Mouse (Mus musculus): ENCODE measurements at regions not wholly inside any gene's neighbourhood (a gene's known extent, or its start where the extent isn't known, plus 50 kb on each side); places are given as distances from the start of the nearest gene placed in this dataset.

DNA sequence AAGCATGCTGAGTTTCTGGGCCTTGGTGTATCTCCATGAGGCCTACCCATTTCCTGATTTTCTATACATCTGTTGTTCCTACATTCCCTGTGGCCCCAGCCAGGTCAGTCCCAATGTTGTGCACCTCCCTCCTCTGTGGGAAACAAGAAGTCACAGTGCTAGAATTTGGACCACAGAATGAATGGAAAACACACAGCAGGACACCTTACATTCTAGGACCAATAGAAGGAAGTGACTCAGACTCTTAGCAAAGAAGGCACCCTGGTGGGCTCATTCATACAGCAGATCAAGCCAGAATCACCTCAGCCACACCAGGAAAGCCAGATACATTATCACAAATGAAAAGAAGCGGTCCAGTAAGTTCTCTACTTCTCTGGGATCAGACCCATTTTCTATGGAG lies 394.2 kb upstream of the Hs6st1 start:
- TF ChIP-seq BHLHE40 (IDR thresholded peaks at IDR 0.05; ENCODE audit: borderline replicate concordance, low read depth, low read length) (no peak), USF2 (IDR thresholded peaks at IDR 0.05; ENCODE audit: borderline replicate concordance in 1 of 2, insufficient read depth in 1 of 2, low read depth in 1 of 2, low read length in 2 of 2) (no peak), TBP (IDR thresholded peaks at IDR 0.05; ENCODE audit: low read depth, low read length) (no peak), ZNF384 (IDR thresholded peaks at IDR 0.05; ENCODE audit: low read depth, low read length) (no peak), MAZ (IDR thresholded peaks at IDR 0.05; ENCODE audit: low read depth, low read length) (no peak), JUND (IDR thresholded peaks at IDR 0.05; ENCODE audit: low read depth, low read length) (no peak), POLR2A (IDR thresholded peaks at IDR 0.05; ENCODE audit: control insufficient read depth in 1 of 2, insufficient read depth in 1 of 2, low read depth in 1 of 2, low read length in 2 of 2, poor library complexity in 1 of 2) (no peak), MAFK (IDR thresholded peaks at IDR 0.05; ENCODE audit: borderline replicate concordance, low read depth, low read length) (no peak), CTCF (IDR thresholded peaks at IDR 0.05 in 2 of 3, conservative IDR thresholded peaks at IDR 0.05 in 1 of 3; ENCODE audit: control insufficient read depth in 1 of 3, insufficient read depth in 1 of 3, low read depth in 2 of 3, low read length in 3 of 3, poor library complexity in 1 of 3, severe bottlenecking in 1 of 3) (no peak), SMC3 (IDR thresholded peaks at IDR 0.05; ENCODE audit: low read depth, low read length) (no peak)
- H3K9me3 ChIP-seq (replicated peaks; ENCODE audit: insufficient read depth, low read length), result no peaks in the 10 kb centered on the region
- DNase-seq (ENCODE audit: low read depth, low spot score), result no peak
- no peaks in the 10 kb centered on the region for H3K36me3 ChIP-seq (ENCODE audit: control insufficient read depth in 1 of 2, insufficient read depth in 2 of 2, low read length in 2 of 2)
- H3K27me3 ChIP-seq (ENCODE audit: control insufficient read depth in 1 of 2, insufficient read depth in 2 of 2, low read length in 2 of 2), result no peaks in the 10 kb centered on the region
- H3K79me2 ChIP-seq (ENCODE audit: control insufficient read depth, insufficient read depth, low read length, poor library complexity), result no peaks in the 10 kb centered on the region
- H3K9ac ChIP-seq (ENCODE audit: control insufficient read depth, low read depth, low read length, poor library complexity, severe bottlenecking), result no peak overlapping the region
- no peak overlapping the region for H3K27ac ChIP-seq (ENCODE audit: control insufficient read depth, low read depth, low read length)
- H3K4me3 ChIP-seq (ENCODE audit: control insufficient read depth in 1 of 2, insufficient read depth in 1 of 2, low read depth in 2 of 2, low read length in 2 of 2), result no peak overlapping the region
- H3K4me1 ChIP-seq (ENCODE audit: control insufficient read depth in 1 of 2, insufficient read depth in 2 of 2, low read length in 2 of 2), result no peaks in the 10 kb centered on the region

DNA sequence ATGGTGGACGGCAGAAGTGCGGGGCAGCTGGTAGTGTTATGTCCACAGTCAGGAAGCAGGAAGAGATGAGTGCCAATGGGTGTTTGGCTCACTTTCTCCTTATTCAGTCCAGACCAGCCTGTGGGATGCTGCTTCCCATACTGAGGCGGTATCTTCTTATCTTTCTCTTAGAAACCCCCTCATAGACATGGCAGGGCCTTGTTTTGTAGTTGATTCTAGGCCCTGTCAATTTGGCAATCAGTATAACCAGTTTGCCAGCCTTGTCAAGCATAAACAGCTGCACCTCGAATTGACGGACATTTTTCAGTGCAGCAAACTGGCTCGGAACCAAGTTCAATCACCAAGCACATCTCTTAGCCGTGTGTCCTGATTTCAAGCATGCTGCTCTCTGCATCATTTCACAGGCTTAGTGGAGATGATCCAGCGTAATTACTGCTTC lies 385.7 kb upstream of the Hs6st1 start:
- Histone ChIP-seq H3K27me3 (ENCODE audit: control insufficient read depth in 1 of 2, insufficient read depth in 2 of 2, low read length in 2 of 2) (no peaks in the 10 kb centered on the region), H3K79me2 (ENCODE audit: control insufficient read depth, insufficient read depth, low read length, poor library complexity) (no peaks in the 10 kb centered on the region), H3K4me3 (ENCODE audit: control insufficient read depth in 1 of 2, insufficient read depth in 1 of 2, low read depth in 2 of 2, low read length in 2 of 2) (no peak overlapping the region), H3K4me1 (ENCODE audit: control insufficient read depth in 1 of 2, insufficient read depth in 2 of 2, low read length in 2 of 2) (no peaks in the 10 kb centered on the region), H3K9ac (ENCODE audit: control insufficient read depth, low read depth, low read length, poor library complexity, severe bottlenecking) (no peak overlapping the region), H3K9me3 (replicated peaks; ENCODE audit: insufficient read depth, low read length) (no peaks in the 10 kb centered on the region), H3K36me3 (ENCODE audit: control insufficient read depth in 1 of 2, insufficient read depth in 2 of 2, low read length in 2 of 2) (no peaks in the 10 kb centered on the region), H3K27ac (ENCODE audit: control insufficient read depth, low read depth, low read length) (no peak overlapping the region)
- no peak for TF ChIP-seq MXI1 (IDR thresholded peaks at IDR 0.05; ENCODE audit: low read depth, low read length)
- no peak for TF ChIP-seq GATA1 (IDR thresholded peaks at IDR 0.05; ENCODE audit: low read depth, low read length)
- no peak for TF ChIP-seq USF1 (IDR thresholded peaks at IDR 0.05; ENCODE audit: low read depth, low read length)
- TF ChIP-seq TCF12 (IDR thresholded peaks at IDR 0.05; ENCODE audit: low read depth, low read length), result no peak
- no peak for TF ChIP-seq CHD2 (IDR thresholded peaks at IDR 0.05; ENCODE audit: low read length)
- no peak for TF ChIP-seq USF2 (IDR thresholded peaks at IDR 0.05; ENCODE audit: borderline replicate concordance in 1 of 2, insufficient read depth in 1 of 2, low read depth in 1 of 2, low read length in 2 of 2)
- TF ChIP-seq EP300 (IDR thresholded peaks at IDR 0.05; ENCODE audit: low read depth in 1 of 2, low read length in 2 of 2), result no peak
- no peak for DNase-seq (ENCODE audit: low read depth, low spot score)

DNA sequence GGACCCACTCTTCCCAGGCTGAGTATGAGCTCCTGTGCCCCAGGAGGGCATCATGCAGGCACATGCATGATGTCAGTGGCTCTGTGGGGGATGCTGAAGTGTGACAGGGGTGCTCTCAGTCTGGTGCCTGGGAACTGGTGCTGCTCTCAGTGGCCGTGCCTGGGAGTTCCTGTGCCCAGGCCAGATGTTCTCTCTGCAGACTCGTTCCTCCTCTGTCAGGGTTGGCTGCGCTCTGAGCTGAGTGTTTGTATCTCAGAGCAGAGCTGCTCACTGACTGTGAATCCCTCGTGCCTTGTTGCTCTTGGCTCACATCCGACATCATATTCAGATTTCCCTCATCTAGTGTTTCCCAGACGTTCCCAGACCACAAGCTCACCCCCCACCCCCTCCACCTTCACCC lies 382.5 kb upstream of the Hs6st1 start:
- TF ChIP-seq CHD1 (IDR thresholded peaks at IDR 0.05; ENCODE audit: low read depth, low read length) (no peak), E2F4 (IDR thresholded peaks at IDR 0.05; ENCODE audit: borderline replicate concordance, low read depth, low read length) (no peak), BHLHE40 (IDR thresholded peaks at IDR 0.05; ENCODE audit: borderline replicate concordance, low read depth, low read length) (no peak), RAD21 (IDR thresholded peaks at IDR 0.05; ENCODE audit: low read depth, low read length) (no peak), NELFE (IDR thresholded peaks at IDR 0.05; ENCODE audit: low read depth, low read length) (no peak), TBP (IDR thresholded peaks at IDR 0.05; ENCODE audit: low read depth, low read length) (no peak), TCF12 (IDR thresholded peaks at IDR 0.05; ENCODE audit: low read depth, low read length) (no peak), CTCF (IDR thresholded peaks at IDR 0.05 in 2 of 3, conservative IDR thresholded peaks at IDR 0.05 in 1 of 3; ENCODE audit: control insufficient read depth in 1 of 3, insufficient read depth in 1 of 3, low read depth in 2 of 3, low read length in 3 of 3, poor library complexity in 1 of 3, severe bottlenecking in 1 of 3) (no peak)
- no peaks in the 10 kb centered on the region for H3K36me3 ChIP-seq (ENCODE audit: control insufficient read depth in 1 of 2, insufficient read depth in 2 of 2, low read length in 2 of 2)
- H3K27me3 ChIP-seq (ENCODE audit: control insufficient read depth in 1 of 2, insufficient read depth in 2 of 2, low read length in 2 of 2), result no peaks in the 10 kb centered on the region
- H3K4me1 ChIP-seq (ENCODE audit: control insufficient read depth in 1 of 2, insufficient read depth in 2 of 2, low read length in 2 of 2), result no peaks in the 10 kb centered on the region
- H3K27ac ChIP-seq (ENCODE audit: control insufficient read depth, low read depth, low read length), result no peak overlapping the region
- H3K79me2 ChIP-seq (ENCODE audit: control insufficient read depth, insufficient read depth, low read length, poor library complexity), result no peaks in the 10 kb centered on the region
- no peaks in the 10 kb centered on the region for H3K9me3 ChIP-seq (replicated peaks; ENCODE audit: insufficient read depth, low read length)
- no peak overlapping the region for H3K9ac ChIP-seq (ENCODE audit: control insufficient read depth, low read depth, low read length, poor library complexity, severe bottlenecking)
- no peak overlapping the region for H3K4me3 ChIP-seq (ENCODE audit: control insufficient read depth in 1 of 2, insufficient read depth in 1 of 2, low read depth in 2 of 2, low read length in 2 of 2)
- DNase-seq (ENCODE audit: low read depth, low spot score), result no peak
